Mouse (Mus musculus) regulatory T cell (primary cell): ENCODE measurements at regions not wholly inside any gene's neighbourhood (a gene's known extent, or its start where the extent isn't known, plus 50 kb on each side); places are given as distances from the start of the nearest gene placed in this dataset.

ENCODE experiments used
- in situ Hi-C: fragments of 300-600 bp; cut with MboI, MseI; formaldehyde crosslinking; loops from one replicate; pipeline ENCODE4 v1.15.1; 2025; ENCODE audit warnings: high pct_unique_total_duplicates

DNA sequence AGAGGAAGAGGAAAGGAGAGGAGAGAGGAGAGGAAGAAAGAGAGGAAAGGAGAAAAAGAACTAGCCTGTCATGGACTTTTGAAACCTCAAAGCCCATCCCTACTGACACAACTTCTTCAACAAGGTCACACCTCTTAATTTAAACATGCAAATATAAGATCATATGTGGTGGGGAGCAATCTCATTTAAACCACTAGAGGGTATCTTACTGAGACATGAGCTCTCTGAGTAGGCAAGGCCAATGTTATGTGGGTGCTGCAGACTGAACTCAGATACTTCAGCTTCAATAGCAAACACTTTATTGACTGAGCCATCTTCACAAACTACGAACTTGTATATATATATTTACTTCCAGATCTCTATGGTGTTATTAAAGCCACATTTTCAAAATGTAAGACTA is 156.9 kb downstream of the Mex3b start:
- in situ Hi-C loops: no loop called here

DNA sequence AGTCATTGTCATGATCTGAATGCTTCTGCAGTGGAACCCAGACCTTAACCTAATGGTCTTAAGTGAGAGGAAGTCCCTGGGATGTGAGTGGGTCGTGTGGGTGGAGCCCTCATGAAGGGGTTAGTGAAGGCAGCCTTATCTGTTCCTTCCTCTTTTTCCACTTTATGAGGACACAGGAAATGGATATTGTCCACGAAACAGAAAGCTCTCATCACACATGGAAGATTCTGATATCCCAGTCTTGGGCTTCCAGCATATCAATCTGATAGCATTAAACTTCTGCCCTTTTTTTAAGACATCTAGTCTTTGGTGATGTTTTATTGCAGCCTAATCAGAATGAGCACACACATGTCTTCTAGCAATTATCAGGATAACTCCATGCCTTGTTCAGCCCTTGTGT is 164.0 kb downstream of the Mex3b start:
- in situ Hi-C loops: no loop called here

GRCm38 (mm10) chr7:83032025-83032424 is 164.9 kb downstream of the Mex3b start:
- in situ Hi-C loops: no loop called here

- in situ Hi-C loops: no loop called here
Observed at GRCm38 (mm10) chr7:83032924-83033323, 165.8 kb downstream of the Mex3b start.

- in situ Hi-C loops: no loop called here
Observed at GRCm38 (mm10) chr7:83035190-83035589, 168.1 kb downstream of the Mex3b start.

GRCm38 (mm10) chr7:83036397-83036796 is 169.3 kb downstream of the Mex3b start:
- in situ Hi-C loops: no loop called here

GRCm38 (mm10) chr7:83037100-83037499 is 170.0 kb downstream of the Mex3b start:
- in situ Hi-C loops: no loop called here

DNA sequence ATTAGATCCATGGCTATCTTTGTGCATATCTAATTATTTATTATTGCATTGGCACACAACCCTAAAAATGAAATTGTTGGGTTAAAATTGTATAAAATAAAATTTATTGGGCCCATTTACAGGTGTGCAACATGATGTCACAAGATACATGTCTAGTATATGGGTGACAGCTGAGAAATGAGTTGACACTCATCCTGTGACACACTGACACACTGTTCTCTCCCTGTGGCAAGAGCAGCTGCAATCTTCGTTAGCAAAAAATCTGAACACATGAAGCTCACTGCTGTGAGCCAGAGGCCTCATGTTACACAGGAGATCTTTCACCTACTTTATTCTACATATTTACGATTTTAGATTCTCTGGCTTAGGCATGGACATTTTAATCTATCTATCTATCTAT is 170.6 kb downstream of the Mex3b start:
- in situ Hi-C loops: no loop called here

DNA sequence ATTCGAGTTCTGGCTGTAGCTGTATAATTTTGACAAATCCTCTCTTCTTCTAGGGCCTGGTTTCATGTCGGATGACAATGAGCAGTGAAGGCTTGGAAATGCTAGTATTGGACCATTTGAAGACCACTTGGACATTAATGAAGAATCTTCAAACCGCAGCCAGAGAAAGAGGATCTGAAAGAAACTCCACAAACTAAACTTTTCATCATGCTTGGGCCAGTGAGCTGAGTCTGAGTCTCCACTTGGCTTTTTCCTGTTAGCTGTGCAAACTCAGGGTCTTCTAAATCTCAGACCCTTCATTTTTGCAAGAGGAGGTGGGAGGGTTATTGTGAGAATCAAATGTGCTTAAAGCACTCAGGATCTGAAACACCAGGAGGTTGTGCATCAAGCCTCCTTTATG is 176.6 kb downstream of the Mex3b start:
- in situ Hi-C loops: no loop called here

DNA sequence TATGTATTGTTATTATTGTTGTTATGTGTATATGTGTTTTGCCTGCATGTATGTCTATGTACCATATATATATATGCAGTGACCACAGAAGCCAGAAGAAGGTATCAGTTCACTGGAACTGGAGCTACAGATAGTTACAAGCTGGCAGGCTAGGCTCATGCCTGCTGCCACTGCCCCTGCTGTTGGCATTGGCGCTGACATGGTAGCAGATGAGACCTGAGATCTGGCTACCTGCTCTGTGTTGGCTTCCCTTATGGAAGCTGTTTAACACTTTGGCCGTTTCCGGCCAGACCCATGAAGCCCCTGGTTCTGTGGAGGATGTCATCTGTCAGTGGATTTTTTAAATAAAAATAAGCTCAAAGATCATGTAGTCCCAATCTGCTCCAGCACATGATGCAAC is 178.1 kb downstream of the Mex3b start:
- in situ Hi-C loops: no loop called here

DNA sequence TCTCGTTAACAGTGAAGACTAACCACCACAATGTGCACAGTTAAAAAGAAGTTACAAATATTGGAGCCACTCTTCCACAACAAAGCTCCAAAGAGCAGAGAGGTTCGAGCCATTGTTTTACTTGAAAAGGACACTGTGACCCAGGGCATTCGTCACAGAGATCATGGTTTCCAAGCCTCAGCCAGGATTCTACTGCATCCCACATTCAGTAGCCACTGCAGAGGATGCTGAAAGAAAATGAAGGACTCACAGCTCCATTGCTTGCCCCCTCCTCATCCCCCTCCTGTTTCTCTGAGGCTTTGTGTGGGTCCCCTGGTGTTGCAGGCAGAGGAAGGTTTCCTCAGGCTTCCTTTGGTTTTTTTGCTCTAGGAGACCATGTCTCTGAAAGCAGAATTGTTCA is 182.9 kb downstream of the Mex3b start:
- in situ Hi-C loops: no loop called here

DNA sequence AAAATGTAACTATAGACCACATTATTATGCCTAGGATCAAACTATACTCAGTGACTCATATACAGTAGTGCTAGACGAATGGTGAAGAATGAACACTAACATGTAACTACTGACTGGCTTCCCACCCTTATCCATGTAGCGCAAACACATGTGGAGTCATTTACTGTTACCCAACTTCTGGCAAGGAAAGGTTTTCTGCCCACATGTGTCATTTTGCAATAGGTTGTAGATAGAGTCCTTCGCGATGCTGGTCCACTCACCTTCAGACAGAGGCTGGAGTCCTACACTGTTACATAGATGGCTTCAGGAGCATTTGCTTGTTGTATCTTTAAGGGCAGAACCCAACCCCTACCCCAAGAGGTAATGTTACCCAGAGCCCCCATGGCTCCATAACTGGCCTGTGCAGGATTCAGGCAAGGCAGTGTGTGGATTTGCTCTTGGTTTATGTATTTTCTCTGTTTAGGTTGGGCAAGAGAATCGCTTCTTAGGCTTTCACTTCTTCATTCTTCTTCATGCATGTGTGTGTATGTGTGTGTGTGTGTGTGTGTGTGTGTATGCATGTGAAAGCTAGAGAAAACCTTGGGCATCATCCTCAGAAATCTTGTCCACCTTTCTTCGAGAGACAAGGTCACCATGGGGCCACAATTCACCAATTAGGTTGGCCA is 183.8 kb downstream of the Mex3b start:
- in situ Hi-C loops: no loop called here

- in situ Hi-C loops: no loop called here
Observed at GRCm38 (mm10) chr7:83056101-83056935, 189.2 kb downstream of the Mex3b start.

- in situ Hi-C loops: no loop called here
Observed at GRCm38 (mm10) chr7:83060318-83060717, 193.2 kb downstream of the Mex3b start.

DNA sequence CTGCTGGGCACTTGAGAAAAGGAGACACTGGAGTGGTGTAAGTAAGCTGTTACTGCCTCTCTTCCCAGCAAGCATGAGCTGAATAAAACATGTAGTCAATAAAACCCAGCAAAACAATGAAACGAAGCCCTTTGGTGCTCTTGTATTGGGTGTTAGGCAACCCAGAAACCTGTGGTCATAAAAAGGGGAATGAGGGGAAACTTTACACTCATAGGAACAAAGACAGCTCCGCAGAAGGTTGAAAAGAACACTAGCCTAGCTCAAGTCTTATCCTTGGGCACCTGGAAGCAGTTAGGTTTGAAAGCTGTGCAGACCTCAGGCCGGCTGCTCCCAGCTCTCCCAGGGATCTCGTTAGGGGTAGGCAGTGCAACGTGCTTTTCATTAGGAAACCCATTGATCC is 193.6 kb downstream of the Mex3b start:
- in situ Hi-C loops: no loop called here

DNA sequence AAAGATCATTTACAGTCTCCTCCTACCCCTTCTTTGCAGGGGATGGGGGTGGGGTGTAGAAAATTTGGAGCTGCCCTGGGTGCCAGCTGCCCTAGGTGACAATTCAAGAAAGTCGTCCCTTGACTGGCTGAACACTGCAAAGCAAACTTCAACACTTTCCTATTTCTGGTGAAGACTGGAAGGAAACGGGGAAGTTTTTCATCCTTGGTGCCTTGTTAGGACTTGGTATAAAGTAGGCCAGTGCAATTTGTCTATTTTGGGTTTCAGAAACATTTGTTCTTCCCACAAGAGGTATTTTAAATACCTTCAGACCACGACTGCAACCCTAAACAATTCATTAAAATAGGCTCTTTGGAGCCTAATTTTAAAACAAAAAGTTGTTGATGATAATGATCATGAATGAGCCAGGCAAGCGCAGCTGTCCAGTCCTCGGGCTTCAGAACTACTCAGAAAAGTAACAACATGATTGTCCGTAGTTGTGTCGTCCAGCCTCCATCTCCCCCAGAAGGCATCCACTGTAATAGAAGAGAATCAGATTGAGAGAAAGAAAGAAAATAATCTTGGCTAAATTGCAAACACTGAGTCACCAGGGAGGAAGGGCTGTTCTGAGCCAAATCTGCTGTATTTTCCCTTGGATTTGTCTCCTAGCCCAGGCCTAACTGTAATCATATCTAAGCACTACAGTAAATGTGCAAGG is 194.2 kb downstream of the Mex3b start:
- in situ Hi-C loops: no loop called here

DNA sequence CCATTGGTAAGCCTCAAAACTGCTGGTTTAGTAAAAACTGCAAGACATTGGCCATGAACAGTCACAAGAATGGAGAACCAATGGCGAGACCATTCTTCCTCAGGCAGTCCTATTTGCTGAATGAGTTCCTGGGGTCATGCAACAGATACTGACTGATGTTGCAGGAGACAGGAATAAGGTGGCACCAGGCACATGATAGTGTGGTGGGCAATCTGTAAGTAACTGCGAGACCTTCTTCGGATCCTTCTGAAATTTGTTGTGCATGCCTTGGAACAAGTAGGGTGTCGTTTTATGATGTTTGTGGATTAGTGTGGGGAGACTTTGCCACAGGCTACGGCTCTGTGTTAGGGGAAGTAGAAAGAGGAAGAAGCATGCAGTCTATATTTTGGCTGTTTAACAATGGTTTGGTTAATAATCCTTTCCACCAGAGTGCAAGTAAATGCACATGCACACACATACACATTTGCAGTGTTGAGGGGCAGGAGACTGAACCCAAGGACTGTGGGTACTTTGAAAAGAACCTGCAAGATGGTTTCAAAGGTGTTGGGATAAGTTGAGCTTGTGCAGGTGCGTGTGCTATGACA is 194.9 kb downstream of the Mex3b start:
- in situ Hi-C loops: no loop called here

DNA sequence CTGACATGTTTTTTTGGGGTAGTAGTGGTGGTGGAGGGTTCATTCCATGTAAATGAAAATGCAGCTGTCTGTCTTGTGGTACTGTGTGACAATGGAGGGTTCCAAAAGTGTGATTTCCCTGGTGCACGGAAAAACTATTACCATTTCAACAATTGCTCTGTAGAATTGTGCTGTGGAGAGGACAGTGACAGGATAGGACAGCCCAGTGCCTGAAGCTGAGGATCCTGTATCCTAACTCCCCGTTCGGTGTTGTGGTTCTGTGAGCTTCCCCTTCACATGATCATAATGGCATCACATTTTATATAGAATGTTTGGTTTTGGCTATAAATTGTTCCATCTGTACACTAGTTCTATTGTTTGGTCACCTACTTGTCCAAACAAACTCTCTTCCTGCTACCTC is 196.4 kb downstream of the Mex3b start:
- in situ Hi-C loops: no loop called here

GRCm38 (mm10) chr7:83065341-83065740 is 198.2 kb downstream of the Mex3b start:
- in situ Hi-C loops: no loop called here

GRCm38 (mm10) chr7:83074399-83074970 is 207.4 kb downstream of the Mex3b start:
- in situ Hi-C loops: no loop called here

- in situ Hi-C loops: no loop called here
Observed at GRCm38 (mm10) chr7:83075159-83075952, 208.2 kb downstream of the Mex3b start.
